Mouse (Mus musculus): Measurements from ENCODE around the gene Zfp142.

The Zfp142 gene

GRCm38 (mm10) chr1:74587773-74588445, at the start of gene Zfp142, which contains the start of gene Bcs1l:
Gene Zfp142 (minus strand): TSS chr1:74588246.
Gene Bcs1l (plus strand): TSS chr1:74588289.
- DNase-seq, result peak; percentile 98 to 100

DNA sequence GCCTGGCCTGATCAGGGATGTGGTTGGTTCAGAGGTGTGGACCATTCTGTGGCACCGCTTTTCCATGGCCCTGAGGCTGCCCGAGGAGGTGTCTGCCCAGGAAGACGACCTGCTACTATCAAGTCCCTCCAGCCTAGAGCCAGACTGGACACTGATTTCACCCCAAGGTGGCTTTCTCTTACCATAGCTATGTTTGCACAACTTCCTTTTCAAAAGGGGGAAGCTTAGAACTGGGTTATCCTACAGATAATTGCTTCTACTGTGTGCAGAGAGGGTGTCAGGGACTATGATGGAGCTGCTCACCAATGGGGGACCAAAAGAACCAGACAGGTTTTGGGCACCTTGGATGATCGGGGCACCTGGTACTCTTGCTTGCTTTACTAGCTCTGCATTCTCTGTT, 44.7 kb upstream of the Zfp142 start:
- no peak for DNase-seq

- DNase-seq, result no peak
Observed at GRCm38 (mm10) chr1:74628001-74628400, 40.0 kb upstream of the Zfp142 start.

DNA sequence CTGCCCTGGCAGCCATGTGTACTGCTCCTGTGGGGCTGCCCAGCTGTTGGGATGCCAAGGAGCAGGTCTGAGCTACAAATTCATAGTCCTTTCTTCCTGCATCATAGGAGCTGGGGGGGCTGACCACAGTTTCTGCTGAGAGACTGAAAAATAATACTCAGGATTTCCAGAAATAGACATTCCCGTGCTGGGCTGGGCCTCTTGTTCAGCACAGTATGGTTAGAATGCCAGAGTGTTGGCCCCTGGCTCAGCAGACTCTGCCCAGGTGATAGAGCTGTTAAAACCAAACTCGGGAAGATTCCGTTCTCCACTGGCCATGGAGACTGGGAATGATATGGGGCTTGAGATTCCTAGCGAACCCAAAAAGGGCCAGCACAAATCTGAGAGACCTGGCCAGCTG, 38.0 kb upstream of the Zfp142 start:
- no peak for DNase-seq

GRCm38 (mm10) chr1:74624183-74624582, 36.1 kb upstream of the Zfp142 start:
- DNase-seq, result no peak

DNA sequence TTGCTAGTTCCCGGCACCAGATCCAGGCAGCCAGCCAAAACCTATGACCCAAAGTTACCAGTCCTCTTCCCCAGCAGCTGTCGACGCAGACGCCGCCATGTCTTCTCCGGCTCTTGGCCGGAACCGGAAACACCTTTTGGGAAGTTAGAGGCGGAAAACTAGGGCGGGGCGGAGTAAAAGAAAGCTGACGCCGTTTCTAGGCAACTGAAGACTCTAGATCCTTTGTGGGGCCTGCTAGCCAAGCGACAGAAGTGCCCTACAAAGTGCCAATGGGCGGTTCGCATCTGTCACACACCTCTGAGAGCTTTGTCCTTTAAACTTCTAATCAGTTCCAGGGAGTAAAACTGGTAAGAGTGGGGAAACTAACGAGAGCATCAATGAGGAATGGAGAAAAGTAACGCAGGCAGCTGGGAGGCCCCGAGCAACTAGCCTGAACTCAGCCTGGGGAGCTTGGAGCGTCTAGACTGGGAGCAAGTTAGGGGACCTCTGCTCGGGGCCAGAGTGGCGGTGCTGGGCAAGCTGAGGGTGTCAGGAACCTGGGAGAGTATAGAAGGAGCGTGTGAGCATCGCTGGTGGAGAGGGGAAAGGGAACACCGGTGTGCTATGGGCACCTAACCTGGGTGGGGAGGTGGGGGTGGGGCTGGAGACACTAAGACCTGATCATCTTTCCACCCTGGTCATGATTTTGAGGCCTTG, 13.4 kb upstream of the Zfp142 start, which contains the start of the genes Rnf25 and Stk36:
Gene Rnf25, minus strand, starts transcription at position 131 of the 696 bp plus-strand sequence.
Gene Stk36, plus strand, starts transcription at position 179 of the 696 bp plus-strand sequence.
- DNase-seq, result peak; percentile 83 to 90

GRCm38 (mm10) chr1:74600501-74601266, 12.6 kb upstream of the Zfp142 start:
- no peak for DNase-seq

GRCm38 (mm10) chr1:74594434-74594833, 6.4 kb upstream of the Zfp142 start:
- no peak for DNase-seq

DNA sequence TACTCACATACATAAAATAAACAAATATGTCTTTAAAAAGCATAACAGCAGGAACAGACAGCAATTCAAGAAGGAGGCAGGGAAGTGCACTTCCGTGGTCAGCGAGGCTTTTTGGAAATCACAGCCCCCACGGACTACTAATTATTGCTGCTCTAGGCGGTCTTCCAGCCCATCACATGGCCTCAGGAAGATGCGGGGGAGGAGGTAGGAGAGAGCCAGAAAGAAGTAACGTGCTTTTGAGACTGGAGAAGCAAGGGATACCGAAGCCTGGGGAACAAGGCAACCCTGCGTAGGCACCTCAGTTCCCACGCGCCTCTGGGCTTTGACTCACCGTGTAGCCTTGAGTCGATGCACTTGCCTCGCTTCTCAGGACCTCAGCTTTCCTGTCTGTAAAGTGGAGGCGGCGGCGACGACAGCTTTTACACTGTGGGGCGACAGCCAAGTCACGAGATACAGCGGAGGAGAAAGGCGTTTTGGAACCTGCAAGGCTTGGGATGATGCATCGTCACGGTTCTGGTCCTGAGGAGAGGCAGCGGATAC, 743 bp downstream of the Zfp142 start:
- no peak for DNase-seq

GRCm38 (mm10) chr1:74584616-74585398, 3.2 kb downstream of the Zfp142 start:
- no peak for DNase-seq

DNA sequence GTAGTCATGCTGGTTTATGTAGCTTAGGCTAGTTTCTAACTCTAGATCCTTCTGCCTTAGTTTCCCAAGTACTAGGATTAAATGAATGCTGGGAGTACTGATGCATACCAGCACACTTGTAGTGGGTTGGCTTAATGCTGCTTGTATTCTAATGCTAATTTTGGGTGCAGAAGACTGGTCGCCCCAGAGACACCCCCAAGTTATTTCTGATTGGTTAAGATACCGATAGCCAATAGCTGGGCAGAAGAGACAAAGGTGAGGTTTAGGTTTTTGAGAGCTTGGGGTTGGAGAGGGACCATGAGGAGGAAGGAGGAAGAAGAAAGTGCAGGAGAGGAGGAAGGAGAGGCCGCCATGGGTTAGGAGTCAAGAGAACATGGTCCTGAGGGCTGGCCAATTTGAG, 5.4 kb downstream of the Zfp142 start:
- DNase-seq, result no peak

- DNase-seq, result no peak
Observed at GRCm38 (mm10) chr1:74569739-74570719, 18.0 kb downstream of the Zfp142 start.

GRCm38 (mm10) chr1:74565834-74566233, 22.2 kb downstream of the Zfp142 start:
- DNase-seq, result no peak

GRCm38 (mm10) chr1:74559061-74559460, 29.0 kb downstream of the Zfp142 start:
- no peak for DNase-seq

DNA sequence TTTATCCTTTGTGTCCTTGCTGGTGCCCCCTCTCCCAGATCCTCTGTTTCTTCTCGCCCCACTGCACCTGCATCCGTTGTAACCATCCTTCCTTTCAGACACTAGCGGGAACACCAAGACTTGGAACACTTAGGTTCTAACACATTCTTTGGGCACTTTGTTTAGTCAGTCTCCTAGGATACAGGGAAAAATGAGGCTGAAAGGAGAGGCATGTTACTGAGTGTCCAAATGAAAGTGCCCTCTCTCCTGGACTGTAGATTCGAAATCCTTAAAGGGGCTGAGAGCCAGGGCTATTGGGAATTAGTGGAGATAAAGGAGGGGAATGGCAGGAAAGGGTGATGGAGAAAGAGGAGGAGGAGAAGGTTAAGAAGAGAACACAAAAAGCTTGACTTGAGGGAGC, 43.9 kb downstream of the Zfp142 start, which contains the start of gene Usp37:
Gene Usp37, minus strand, starts transcription at position 101 of the 400 bp plus-strand sequence.
- no peak for DNase-seq

- DNase-seq, result peak; percentile 66 to 78
Observed at GRCm38 (mm10) chr1:74542451-74542961, 45.5 kb downstream of the Zfp142 start, which contains the start of gene Plcd4. Gene Plcd4 (plus strand): TSS chr1:74542888.

DNA sequence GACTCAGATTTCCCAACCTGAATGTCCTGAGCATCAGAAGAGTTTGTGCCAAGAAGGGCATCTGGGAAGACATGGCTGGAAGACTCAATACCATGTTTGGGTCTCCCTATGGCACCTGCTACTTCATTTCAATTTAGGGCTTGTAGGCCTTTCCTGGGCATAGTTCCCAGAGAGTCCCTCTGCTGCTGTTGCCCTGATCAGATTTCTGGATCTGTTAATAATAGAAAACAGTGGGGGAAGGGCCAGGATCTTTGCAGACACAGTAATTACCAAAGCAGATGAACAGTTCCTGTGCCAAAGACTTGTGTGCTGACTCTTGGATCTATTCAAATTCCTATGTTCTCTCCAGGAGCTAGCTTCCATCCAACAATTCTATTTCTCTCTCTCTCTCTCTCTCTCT, 49.4 kb downstream of the Zfp142 start:
- DNase-seq, result peak; percentile 10 to 20

GRCm38 (mm10) chr1:74528589-74528988, 59.5 kb downstream of the Zfp142 start:
- no peak for DNase-seq

DNA sequence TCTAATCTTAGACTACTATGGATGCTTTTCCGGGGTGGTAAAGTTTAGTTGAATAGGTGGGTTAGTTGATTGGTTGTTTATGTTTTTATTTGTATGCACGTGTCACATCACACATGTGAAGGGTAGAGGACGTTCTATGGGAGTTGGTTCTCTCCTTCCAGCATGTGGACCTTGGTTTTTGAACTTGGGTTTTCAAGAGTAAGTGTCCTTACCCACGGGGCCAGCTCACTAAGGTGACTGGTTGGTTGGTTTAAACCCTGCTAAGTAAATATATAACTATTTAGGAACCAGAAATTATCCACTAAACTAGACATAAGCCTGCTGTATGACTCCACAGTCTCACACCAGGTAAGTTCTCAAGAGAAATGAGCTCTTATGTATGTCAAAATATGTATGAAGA, 63.3 kb downstream of the Zfp142 start:
- no peak for DNase-seq

DNA sequence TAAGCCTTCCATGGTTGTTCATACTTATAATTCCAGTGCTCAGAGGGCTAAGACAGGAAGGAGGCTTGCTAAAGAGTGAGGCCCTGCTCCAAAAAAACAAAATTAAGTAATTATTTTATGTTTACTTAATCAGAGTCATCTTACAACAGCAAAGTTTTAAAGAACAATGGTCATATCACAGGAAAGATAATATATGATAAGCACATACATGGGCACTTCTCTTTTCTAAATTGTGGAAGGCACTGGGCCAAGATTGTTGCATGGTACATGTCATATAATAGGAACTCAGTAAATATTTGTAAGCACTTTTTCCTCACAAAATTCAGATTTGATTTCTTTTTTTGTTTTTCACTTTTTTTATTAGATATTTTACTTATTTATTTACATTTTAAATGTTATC, 68.2 kb downstream of the Zfp142 start:
- DNase-seq, result no peak
